Mouse (Mus musculus) MEL (cell line): ENCODE data around the gene BC052040. TPM values are rescaled to one million over a fixed set of nuclear protein-coding genes. Genes with fewer than 3 reads are reported as not detected.

Experiments
- DNase-seq: peaks from one replicate; pipeline ENCODE4 v3.0.0; 2011; ENCODE audit warnings: low read depth, low spot score
- H3K27ac ChIP-seq: 2 replicates; pipeline ENCODE4 v1.5.1; 2012; ENCODE audit warnings: low read depth, mild to moderate bottlenecking, control low read depth, low read length, moderate library complexity; ENCODE audit not compliant: control insufficient read depth
- H3K27me3 ChIP-seq, 2 experiments: fragments of 150-350 bp in 1 of 2; sonication (generic) in 1 of 2; 2 replicates each; pipeline ENCODE4 v1.6.1; 2012; ENCODE audit warnings: low read length in 2 of 2, mild to moderate bottlenecking in 2 of 2, improper control_type of control experiment in 1 of 2, moderate library complexity in 1 of 2; ENCODE audit not compliant: insufficient read depth in 2 of 2, control insufficient read depth in 1 of 2
- H3K36me3 ChIP-seq, 2 experiments: 2 replicates each; pipeline ENCODE4 v1.6.1; 2012 to 2014; ENCODE audit warnings: low read length in 2 of 2, improper control_type of control experiment in 1 of 2, inconsistent platforms in 1 of 2, mild to moderate bottlenecking in 1 of 2; ENCODE audit not compliant: insufficient read depth in 2 of 2, control insufficient read depth in 1 of 2
- H3K4me1 ChIP-seq, 2 experiments: fragments of 150-350 bp in 1 of 2; sonication (generic) in 1 of 2; 2 replicates each; pipeline ENCODE4 v1.6.1; 2012; ENCODE audit warnings: low read length in 2 of 2, improper control_type of control experiment in 1 of 2, mild to moderate bottlenecking in 1 of 2; ENCODE audit not compliant: insufficient read depth in 2 of 2, control insufficient read depth in 1 of 2
- H3K4me3 ChIP-seq, 2 experiments: fragments of 150-350 bp in 1 of 2; sonication (generic) in 1 of 2; 2 replicates each; pipeline ENCODE4 v1.5.1; 2012; ENCODE audit warnings: low read depth in 2 of 2, low read length in 2 of 2, mild to moderate bottlenecking in 2 of 2, moderate library complexity in 2 of 2, control low read depth in 1 of 2, improper control_type of control experiment in 1 of 2; ENCODE audit not compliant: control insufficient read depth in 1 of 2, insufficient read depth in 1 of 2
- H3K79me2 ChIP-seq: 2 replicates; pipeline ENCODE4 v1.6.1; 2012; ENCODE audit warnings: mild to moderate bottlenecking, low read length, moderate library complexity; ENCODE audit not compliant: control insufficient read depth, poor library complexity, insufficient read depth
- H3K9ac ChIP-seq: 2 replicates; pipeline ENCODE4 v1.6.1; 2012; ENCODE audit warnings: low read depth, mild to moderate bottlenecking, control low read depth, low read length, moderate library complexity; ENCODE audit not compliant: control insufficient read depth, poor library complexity, severe bottlenecking
- H3K9me3 ChIP-seq: fragments of 150-350 bp; sonication (generic); replicated peaks from 2 replicates; pipeline ENCODE4 v1.6.1; 2012; ENCODE audit warnings: mild to moderate bottlenecking, low read length, improper control_type of control experiment, moderate library complexity; ENCODE audit not compliant: insufficient read depth
- BHLHE40 ChIP-seq: IDR thresholded peaks from 2 replicates; pipeline ENCODE4 v1.6.1; 2012; ENCODE audit warnings: low read depth, mild to moderate bottlenecking, inconsistent platforms, low read length, improper control_type of control experiment, borderline replicate concordance
- CHD1 ChIP-seq: IDR thresholded peaks from 2 replicates; pipeline ENCODE4 v1.6.1; 2012; ENCODE audit warnings: low read depth, mild to moderate bottlenecking, inconsistent platforms, low read length, improper control_type of control experiment
- E2F4 ChIP-seq: IDR thresholded peaks from 2 replicates; pipeline ENCODE4 v1.6.1; 2011; ENCODE audit warnings: low read depth, low read length, improper control_type of control experiment, borderline replicate concordance
- EP300 ChIP-seq, 2 experiments: IDR thresholded peaks; 2 replicates each; pipeline ENCODE4 v1.6.1; 2011; ENCODE audit warnings: improper control_type of control experiment in 2 of 2, low read length in 2 of 2, low read depth in 1 of 2, mild to moderate bottlenecking in 1 of 2
- ETS1 ChIP-seq: IDR thresholded peaks from 2 replicates; pipeline ENCODE4 v1.6.1; 2012; ENCODE audit warnings: low read depth, mild to moderate bottlenecking, inconsistent platforms, low read length, improper control_type of control experiment, moderate library complexity
- GATA1 ChIP-seq: IDR thresholded peaks from 2 replicates; pipeline ENCODE4 v1.6.1; 2011; ENCODE audit warnings: low read depth, low read length, improper control_type of control experiment
- HCFC1 ChIP-seq: IDR thresholded peaks from 2 replicates; pipeline ENCODE4 v1.6.1; 2012; ENCODE audit warnings: low read depth, mild to moderate bottlenecking, inconsistent platforms, low read length, improper control_type of control experiment, moderate library complexity
- JUND ChIP-seq: IDR thresholded peaks from 2 replicates; pipeline ENCODE4 v1.6.1; 2011; ENCODE audit warnings: low read depth, mild to moderate bottlenecking, improper control_type of control experiment, low read length
- KAT2A ChIP-seq: conservative IDR thresholded peaks from 2 replicates; pipeline ENCODE4 v1.6.1; 2012; ENCODE audit warnings: low read depth, low read length, improper control_type of control experiment, inconsistent platforms
- MAFK ChIP-seq: IDR thresholded peaks from 2 replicates; pipeline ENCODE4 v1.6.1; 2011; ENCODE audit warnings: low read depth, mild to moderate bottlenecking, low read length, improper control_type of control experiment, borderline replicate concordance
- MAX ChIP-seq: IDR thresholded peaks from 2 replicates; pipeline ENCODE4 v1.6.1; 2011; ENCODE audit warnings: low read length, improper control_type of control experiment
- MAZ ChIP-seq: IDR thresholded peaks from 2 replicates; pipeline ENCODE4 v1.6.1; 2012; ENCODE audit warnings: low read depth, mild to moderate bottlenecking, inconsistent platforms, low read length, improper control_type of control experiment
- MEF2A ChIP-seq: IDR thresholded peaks from 2 replicates; pipeline ENCODE4 v1.6.1; 2014; ENCODE audit warnings: low read depth, mild to moderate bottlenecking, inconsistent platforms, low read length, improper control_type of control experiment; ENCODE audit not compliant: poor library complexity, insufficient replicate concordance, severe bottlenecking; ENCODE audit errors: extremely low read depth
- MXI1 ChIP-seq: IDR thresholded peaks from 2 replicates; pipeline ENCODE4 v1.6.1; 2011; ENCODE audit warnings: mild to moderate bottlenecking, low read depth, low read length, improper control_type of control experiment
- MYC ChIP-seq: IDR thresholded peaks from 2 replicates; pipeline ENCODE4 v1.6.1; 2011; ENCODE audit warnings: low read depth, mild to moderate bottlenecking, low read length, improper control_type of control experiment, moderate library complexity
- NRF1 ChIP-seq: IDR thresholded peaks from 2 replicates; pipeline ENCODE4 v1.6.1; 2014; ENCODE audit warnings: low read depth, mild to moderate bottlenecking, inconsistent platforms, low read length, improper control_type of control experiment, moderate library complexity; ENCODE audit not compliant: poor library complexity, insufficient read depth, severe bottlenecking
- POLR2A ChIP-seq, 2 experiments: IDR thresholded peaks; 2 replicates each; pipeline ENCODE4 v1.6.1; 2011 to 2012; ENCODE audit warnings: low read length in 2 of 2, mild to moderate bottlenecking in 2 of 2, control low read depth in 1 of 2, improper control_type of control experiment in 1 of 2, low read depth in 1 of 2, moderate library complexity in 1 of 2; ENCODE audit not compliant: control insufficient read depth in 1 of 2, insufficient read depth in 1 of 2, poor library complexity in 1 of 2
- POLR2AphosphoS2 ChIP-seq: IDR thresholded peaks from 2 replicates; pipeline ENCODE4 v1.6.1; 2011; ENCODE audit warnings: low read length, improper control_type of control experiment
- POLR2AphosphoS5 ChIP-seq: IDR thresholded peaks from 2 replicates; pipeline ENCODE4 v1.6.1; 2012; ENCODE audit warnings: low read depth, borderline replicate concordance, mild to moderate bottlenecking, inconsistent platforms, low read length, moderate library complexity, mixed read lengths
- SIN3A ChIP-seq: IDR thresholded peaks from 2 replicates; pipeline ENCODE4 v1.6.1; 2012; ENCODE audit warnings: low read length, improper control_type of control experiment, inconsistent platforms
- TAL1 ChIP-seq: IDR thresholded peaks from 2 replicates; pipeline ENCODE4 v1.6.1; 2012; ENCODE audit warnings: mild to moderate bottlenecking, inconsistent platforms, low read length, moderate library complexity, mixed read lengths
- TBP ChIP-seq: IDR thresholded peaks from 2 replicates; pipeline ENCODE4 v1.8.0; 2011; ENCODE audit warnings: low read depth, low read length, improper control_type of control experiment
- TCF12 ChIP-seq: IDR thresholded peaks from 2 replicates; pipeline ENCODE4 v1.6.1; 2014; ENCODE audit warnings: low read depth, mild to moderate bottlenecking, inconsistent platforms, low read length, improper control_type of control experiment, moderate library complexity
- UBTF ChIP-seq: IDR thresholded peaks from 2 replicates; pipeline ENCODE4 v1.6.1; 2012; ENCODE audit warnings: low read depth, mild to moderate bottlenecking, inconsistent platforms, low read length, improper control_type of control experiment, moderate library complexity, borderline replicate concordance; ENCODE audit not compliant: insufficient read depth
- ZC3H11A ChIP-seq: IDR thresholded peaks from 2 replicates; pipeline ENCODE4 v1.6.1; 2012; ENCODE audit warnings: low read depth, mild to moderate bottlenecking, inconsistent platforms, low read length, improper control_type of control experiment
- ZKSCAN1 ChIP-seq: IDR thresholded peaks from 2 replicates; pipeline ENCODE4 v1.6.1; 2012; ENCODE audit warnings: low read depth, mild to moderate bottlenecking, inconsistent platforms, low read length, improper control_type of control experiment, moderate library complexity
- ZMIZ1 ChIP-seq: IDR thresholded peaks from 2 replicates; pipeline ENCODE4 v1.6.1; 2012; ENCODE audit warnings: low read depth, mild to moderate bottlenecking, inconsistent platforms, low read length, improper control_type of control experiment, moderate library complexity
- polyA plus RNA-seq, 2 experiments: library from polyadenylated mRNA; stranded (reverse) in 1 of 2; unstranded in 1 of 2; fragments of >175 nt in 1 of 2; fragments of >200 nt in 1 of 2; gene quantifications; 2 replicates each; pipeline versions ENCODE4 v1.2.1 to v1.2.4; 2012; ENCODE audit warnings: low replicate concordance in 2 of 2, low read depth in 1 of 2; ENCODE audit not compliant: insufficient read length in 2 of 2, insufficient read depth in 1 of 2, missing spikeins in 1 of 2
- total RNA-seq: library from RNA; depleted of rRNA; stranded (reverse); fragments of 300-350 nt; gene quantifications from 2 replicates; pipeline ENCODE4 v1.2.3, GENCODE M21; 2012

BC052040 gene
- total and polyA plus RNA-seq, 3 experiments: 5.3 to 18.2 TPM; not detected in 1

DNA sequence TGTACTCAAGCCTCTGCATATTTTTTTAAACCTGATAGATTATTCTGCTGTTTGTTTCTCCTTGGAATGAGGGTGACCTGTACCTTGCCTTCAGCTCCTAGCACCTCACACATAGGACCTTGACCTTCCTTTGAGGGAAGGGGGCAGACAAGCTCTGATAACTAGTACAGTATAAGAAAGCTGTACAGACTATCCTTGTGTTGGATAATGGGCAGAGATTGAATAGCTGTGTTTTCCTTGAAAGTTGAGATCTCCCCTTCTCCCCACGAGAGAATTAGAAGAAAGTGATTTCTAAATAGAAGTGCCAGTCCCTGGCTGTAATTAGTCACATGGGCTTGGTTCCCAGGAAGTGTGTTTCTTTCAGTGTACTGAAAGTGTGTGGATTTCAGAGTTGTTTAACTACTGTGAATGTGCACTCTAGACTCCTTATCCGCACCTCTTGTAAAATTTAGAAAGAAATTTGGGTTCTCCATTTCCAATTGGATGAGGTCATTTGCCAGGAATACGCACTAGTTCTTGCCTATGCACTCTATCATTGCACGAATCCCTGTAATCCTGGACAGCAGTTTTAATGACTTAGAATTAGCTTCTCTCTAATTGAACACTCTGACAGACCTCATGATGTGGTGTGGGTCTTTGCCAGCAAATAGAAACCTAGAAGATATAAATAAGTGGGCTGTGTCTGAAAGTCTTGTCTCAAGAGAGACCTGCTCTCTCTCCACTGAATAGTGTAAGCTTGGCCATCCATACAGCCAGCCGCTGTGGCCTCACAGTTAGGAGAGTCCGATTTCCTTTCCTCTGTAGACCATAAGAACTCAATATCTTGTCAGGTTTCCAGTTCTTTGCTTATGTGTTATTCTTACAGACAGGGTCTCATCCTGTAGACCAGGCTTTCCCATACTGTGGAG lies 79.0 kb downstream of the BC052040 start:
- H3K79me2 ChIP-seq: no peaks in the 10 kb centered on the region
- TF ChIP-seq BHLHE40: no peak
- TF ChIP-seq ZC3H11A: no peak
- TF ChIP-seq MEF2A: no peak
- no peak for TF ChIP-seq MAX
- TF ChIP-seq MAZ: no peak
- TF ChIP-seq CHD1: no peak
- no peak for TF ChIP-seq TAL1
- no peak for TF ChIP-seq EP300 (IDR thresholded peaks at IDR 0.05; ENCODE audit: low read depth in 1 of 2, low read length in 2 of 2)
- TF ChIP-seq NRF1: no peak
- TF ChIP-seq POLR2AphosphoS2: no peak
- no peak for TF ChIP-seq SIN3A
- TF ChIP-seq JUND: no peak
- TF ChIP-seq TCF12: no peak
- no peak for TF ChIP-seq ETS1
- no peak for TF ChIP-seq UBTF
- TF ChIP-seq ZMIZ1: no peak
- no peak for TF ChIP-seq E2F4
- TF ChIP-seq POLR2AphosphoS5: no peak
- no peak for TF ChIP-seq MXI1
- TF ChIP-seq, all 39 proteins: peak for 0
- H3K36me3 ChIP-seq: no peaks in the 10 kb centered on the region
- no peak for DNase-seq
- no peak overlapping the region for H3K4me3 ChIP-seq
- no peaks in the 10 kb centered on the region for H3K27me3 ChIP-seq
- no peak overlapping the region for H3K9ac ChIP-seq
- no peaks in the 10 kb centered on the region for H3K4me1 ChIP-seq
- H3K9me3 ChIP-seq: no peaks in the 10 kb centered on the region
- no peak overlapping the region for H3K27ac ChIP-seq

DNA sequence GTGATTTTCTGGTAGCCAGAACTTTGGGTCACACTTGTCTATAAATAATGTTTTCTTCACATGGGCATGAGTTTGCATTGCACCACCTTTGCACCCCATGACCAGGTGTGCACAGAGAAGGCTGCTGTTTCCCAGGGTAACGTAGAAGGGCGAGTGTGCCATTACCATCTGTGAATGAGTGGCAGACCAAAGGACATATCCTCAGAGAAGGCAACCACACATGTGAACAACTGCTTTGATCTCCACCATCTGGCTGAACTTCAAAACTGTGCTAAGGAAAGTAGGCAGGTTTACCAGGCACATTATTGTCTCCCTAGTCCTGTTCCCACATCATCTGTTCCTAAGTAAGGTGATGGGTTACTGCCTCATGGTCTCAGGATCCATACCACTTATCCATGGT lies 86.0 kb downstream of the BC052040 start:
- Histone ChIP-seq H3K9me3 (no peaks in the 10 kb centered on the region), H3K36me3 (no peaks in the 10 kb centered on the region; a peak in 1 of 4 replicates), H3K27ac (no peak overlapping the region), H3K9ac (no peak overlapping the region), H3K4me3 (no peak overlapping the region), H3K79me2 (no peaks in the 10 kb centered on the region), H3K4me1 (no peaks in the 10 kb centered on the region; a peak in 1 of 4 replicates)
- DNase-seq: no peak
- TF ChIP-seq MYC (no peak), ZKSCAN1 (no peak), MAFK (no peak), ETS1 (no peak), SIN3A (no peak), POLR2AphosphoS2 (no peak), TBP (no peak), KAT2A (no peak), GATA1 (no peak), POLR2A (IDR thresholded peaks at IDR 0.05; ENCODE audit: control insufficient read depth in 1 of 2, insufficient read depth in 1 of 2, low read depth in 1 of 2, low read length in 2 of 2, poor library complexity in 1 of 2) (no peak), POLR2AphosphoS5 (no peak), ZC3H11A (no peak), MAX (no peak), CHD1 (no peak), HCFC1 (no peak), UBTF (no peak), NRF1 (no peak), MAZ (no peak)
- TF ChIP-seq, all 39 proteins: peak for 0
- H3K27me3 ChIP-seq: no peaks in the 10 kb centered on the region
